Mouse (Mus musculus): ENCODE data around the gene Cul4a. TPM values are rescaled to one million over a fixed set of nuclear protein-coding genes. Genes with fewer than 3 reads are reported as not detected.

Cul4a gene
- total RNA-seq, 2 experiments from 2014 or later, result 108 to 166 TPM

DNA sequence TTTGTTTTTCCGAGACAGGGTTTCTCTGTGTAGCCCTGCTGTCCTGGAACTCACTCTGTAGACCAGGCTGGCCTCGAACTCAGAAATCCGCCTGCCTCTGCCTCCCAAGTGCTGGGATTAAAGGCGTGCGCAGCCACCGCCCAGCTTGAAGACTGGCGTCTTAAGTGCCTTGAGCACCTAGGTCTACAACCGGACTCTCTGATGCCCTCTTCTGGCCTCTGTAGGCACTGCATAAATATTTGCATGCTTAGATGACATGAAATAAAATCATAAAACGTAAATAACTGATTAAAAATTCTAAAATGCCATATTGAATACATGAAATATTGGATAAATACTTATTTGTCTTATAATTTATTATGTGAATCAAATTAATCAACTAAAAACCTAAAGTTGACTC, 26.8 kb downstream of the Cul4a start:
- peak; percentile 44 to 73 for DNase-seq

- DNase-seq, result no peak
These were observed 34.3 kb downstream of the Cul4a start for GRCm38 (mm10) chr8:13139641-13140182.

DNA sequence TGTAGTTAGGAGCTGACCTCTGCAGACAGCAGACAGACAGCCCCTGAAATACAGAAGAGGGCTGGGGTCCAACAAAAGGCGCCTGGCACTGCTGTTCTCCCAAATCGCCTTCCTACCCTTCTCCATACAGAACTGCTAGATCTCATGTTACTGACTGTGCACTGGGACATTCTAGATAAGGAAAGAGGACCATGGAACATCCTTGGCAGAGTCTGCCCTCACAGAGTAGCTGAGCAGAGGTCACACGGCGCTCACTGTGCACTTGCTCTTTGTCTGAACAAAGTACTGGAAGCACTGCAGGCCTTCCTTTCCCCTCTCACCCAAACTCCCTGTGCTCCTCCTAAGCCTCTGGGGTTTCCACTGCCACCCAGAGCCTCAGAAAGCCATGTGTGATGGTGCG, 36.3 kb downstream of the Cul4a start:
- no peak for DNase-seq

DNA sequence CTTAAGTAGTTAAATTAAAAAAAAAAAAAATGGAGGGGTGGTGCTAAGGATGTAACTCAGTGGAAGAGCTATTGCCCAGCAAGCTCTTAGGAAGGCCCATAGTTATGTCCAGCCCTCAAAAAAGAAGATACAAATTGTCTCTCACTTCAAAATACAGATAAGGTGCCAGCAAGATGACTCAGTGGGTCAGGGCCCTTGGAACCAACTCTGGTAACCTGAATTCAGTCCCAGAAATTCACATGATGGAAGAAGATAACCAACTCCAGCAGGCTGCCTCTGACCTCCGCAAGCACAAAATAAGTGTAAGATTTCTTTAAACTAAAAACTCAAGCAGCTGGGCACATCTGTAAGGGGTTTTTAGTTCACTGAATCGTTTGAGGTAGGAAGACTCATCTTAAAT, 43.1 kb downstream of the Cul4a start:
- DNase-seq, result peak; percentile 62 to 64

GRCm38 (mm10) chr8:13149287-13149686, 43.9 kb downstream of the Cul4a start:
- DNase-seq, result no peak

DNA sequence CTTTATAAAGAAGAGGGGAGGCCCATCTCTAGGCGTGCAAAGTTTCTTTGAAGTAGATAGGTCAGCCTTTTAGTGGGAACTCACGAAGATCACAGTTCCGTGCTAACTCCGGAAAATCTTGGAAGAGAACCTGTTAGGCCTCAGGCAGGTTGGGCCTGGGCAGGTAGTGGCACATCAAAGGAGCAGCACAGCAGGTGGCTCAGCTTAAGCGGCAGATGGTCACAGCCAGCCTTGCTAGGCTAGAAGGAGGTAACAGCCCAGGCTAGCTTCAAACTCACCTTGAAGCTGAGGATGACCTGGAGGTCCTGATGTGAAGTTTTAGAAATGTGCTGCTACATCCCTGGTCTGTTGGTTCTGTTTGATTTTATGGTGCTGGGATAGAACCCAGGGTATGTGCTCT, 44.4 kb downstream of the Cul4a start:
- no peak for DNase-seq

DNA sequence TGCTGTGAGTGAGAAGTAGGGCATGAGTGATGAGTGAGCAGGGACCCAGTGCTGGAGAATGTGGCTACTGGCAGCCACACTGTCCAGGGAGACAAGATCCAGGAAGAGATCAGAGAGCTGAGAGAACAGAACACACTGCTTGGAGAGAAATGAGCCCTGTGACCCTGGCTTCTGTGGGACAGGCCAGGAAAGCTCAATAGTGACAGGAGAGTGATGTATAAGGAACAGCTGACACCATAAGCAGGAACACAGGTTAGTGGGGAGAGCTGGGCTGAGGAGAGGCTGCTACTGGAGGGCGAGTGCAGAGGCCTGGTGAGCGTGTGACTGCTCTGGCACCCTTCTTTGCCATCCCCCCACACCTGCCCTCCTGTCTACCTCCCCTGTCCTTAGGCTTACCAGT, 45.5 kb downstream of the Cul4a start:
- no peak for DNase-seq

DNA sequence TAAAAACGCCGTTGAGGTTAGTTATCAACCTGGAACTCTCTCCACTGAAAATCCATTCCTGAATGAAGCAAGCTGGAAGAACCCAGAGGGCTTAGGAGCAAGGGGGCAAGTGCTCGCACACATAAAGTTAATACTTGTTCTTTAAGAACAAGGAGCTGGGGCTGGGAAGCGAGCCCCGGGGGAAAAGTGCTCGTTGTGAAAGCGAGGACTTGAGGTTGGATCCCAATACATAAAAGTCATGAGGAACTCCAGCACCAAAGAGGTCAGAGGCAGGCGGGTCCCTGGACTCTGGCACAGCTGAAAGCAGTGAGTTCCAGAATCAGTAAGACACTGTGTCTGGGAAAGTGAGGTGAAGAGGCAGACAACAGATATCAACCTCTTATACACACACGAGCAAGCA, 48.7 kb downstream of the Cul4a start:
- peak in 1 of 2 experiments; percentile 50 for DNase-seq

GRCm38 (mm10) chr8:13155358-13155757, 49.9 kb downstream of the Cul4a start:
- DNase-seq, result no peak

DNA sequence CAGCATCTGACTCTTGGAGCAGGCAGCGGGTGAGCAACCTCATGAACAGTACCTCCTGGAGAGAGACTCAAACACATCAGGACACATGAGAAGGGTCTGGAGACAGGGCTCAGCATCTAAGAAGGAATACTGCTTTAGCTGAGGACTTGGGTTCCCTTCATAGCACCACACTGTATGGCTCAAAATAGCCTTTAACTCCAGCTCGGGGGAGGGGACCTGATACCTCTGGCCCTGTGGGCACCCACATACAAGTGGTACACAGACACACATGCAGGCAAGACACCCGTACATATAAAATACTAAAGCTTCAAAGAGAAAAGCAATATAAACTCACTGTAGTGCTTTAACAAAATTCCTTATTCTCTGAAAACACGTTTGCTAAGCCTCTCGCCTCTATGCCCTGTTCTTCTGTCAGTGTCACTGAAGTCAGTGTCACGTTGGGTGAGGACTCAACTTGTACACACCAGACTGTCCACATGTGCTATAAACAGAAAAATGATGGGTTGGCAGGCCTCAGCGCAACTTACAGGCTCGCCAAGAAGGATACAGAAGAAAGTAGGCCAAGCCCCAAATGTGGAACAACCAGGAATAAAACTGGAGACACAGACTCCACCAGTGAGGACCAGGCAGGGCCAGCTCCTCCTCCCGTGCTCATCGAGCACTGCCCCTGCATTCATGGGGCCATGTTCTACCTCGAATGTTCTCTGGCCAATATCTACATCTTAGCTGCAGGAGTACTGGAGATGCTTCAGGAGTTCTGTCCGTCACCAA, 51.1 kb downstream of the Cul4a start:
- no peak for DNase-seq

DNA sequence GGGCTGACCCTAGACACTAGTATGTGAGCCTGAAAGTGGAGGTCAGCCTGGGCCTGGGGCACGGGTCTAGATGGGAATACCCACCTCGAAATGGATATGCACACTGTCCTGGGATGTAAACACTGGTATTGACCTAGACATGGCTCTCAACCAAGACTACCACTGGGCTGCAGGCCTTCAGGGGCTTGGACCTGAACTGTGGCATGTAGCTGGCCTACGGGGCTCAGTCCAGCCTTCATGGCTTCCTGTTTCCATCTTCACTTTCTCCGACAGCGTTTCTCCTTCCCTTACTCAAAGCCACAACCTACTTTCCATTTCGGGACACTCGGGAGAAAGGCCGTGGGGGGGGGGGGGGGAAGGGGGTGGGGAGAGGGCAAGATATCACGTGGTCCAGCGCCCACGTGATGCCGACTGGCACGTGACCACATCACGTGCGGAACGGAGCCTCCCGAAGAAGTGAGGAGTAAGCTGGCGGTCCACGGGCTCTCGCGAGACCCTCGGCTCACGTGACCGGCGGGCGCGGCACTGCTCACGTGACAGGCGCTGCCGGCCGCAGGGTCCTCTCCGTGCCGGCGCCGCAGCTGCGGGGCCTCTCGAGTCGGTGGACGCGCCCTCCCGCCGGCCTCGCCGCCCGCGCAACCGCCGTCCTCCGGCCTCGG, 53.4 kb downstream of the Cul4a start, which contains the start of gene Lamp1:
Gene Lamp1, plus strand, starts transcription at position 444 of the 659 bp plus-strand sequence.
- peak; percentile 99 to 100 for DNase-seq

GRCm38 (mm10) chr8:13159377-13159881, 54.0 kb downstream of the Cul4a start:
- DNase-seq, result peak; percentile 35 to 36

DNA sequence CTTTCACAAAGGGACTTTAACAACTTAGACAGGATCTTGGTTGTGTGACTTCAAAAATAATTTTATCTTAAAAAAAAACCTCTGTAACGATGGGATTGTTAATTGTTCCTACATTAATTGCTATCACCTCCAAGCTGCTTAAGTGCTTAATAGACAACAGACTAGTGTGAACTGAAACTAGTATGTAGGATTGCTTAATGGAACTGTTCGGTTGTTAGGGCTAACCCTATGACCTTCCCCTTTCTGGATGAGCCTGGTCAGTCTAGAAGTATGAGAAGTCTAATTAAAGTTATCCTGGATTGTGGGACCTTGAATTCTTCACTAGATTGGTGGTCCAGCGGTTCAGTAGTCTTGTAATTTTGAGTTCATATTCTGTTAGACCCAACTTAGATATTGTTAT, 55.3 kb downstream of the Cul4a start:
- no peak for DNase-seq

DNA sequence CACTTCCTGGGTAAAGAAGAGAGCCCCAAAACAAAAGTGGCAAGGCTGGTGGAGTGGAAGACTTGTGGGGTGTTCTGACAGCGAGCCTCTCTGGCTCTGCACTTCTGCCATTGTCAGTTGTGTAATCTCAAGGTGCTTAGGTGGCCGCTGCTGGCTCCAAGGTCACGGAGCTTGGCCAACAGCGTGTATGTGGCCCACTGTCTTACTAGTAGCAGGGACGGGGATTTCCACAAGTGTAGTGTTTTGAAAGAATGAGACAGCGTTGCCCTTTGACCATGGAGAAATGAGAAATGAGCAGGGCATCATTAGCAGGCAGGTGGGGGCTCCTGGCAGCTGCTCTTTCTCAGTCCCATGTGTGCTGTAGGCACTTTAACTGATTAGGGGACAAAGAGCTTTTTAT, 56.7 kb downstream of the Cul4a start:
- peak; percentile 39 to 58 for DNase-seq

DNA sequence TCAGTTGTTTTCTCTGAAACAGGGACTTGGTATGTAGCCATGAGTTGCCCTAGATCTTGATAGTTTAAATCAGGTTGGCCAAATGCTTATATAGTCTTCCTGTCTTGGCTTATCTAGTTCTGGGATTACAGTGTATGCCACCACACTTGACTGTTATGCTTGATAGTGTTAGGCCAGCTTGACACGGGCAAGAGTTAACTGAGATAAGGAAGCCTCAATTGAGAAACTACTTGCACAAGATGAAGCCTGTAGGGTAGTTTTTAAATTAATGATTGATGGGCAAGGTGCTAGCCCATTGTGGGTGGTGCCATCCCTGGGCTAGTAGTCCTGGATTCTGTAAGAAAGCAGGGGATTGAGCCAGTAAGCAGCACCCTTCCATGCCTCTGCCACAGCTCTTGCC, 58.1 kb downstream of the Cul4a start:
- no peak for DNase-seq

DNA sequence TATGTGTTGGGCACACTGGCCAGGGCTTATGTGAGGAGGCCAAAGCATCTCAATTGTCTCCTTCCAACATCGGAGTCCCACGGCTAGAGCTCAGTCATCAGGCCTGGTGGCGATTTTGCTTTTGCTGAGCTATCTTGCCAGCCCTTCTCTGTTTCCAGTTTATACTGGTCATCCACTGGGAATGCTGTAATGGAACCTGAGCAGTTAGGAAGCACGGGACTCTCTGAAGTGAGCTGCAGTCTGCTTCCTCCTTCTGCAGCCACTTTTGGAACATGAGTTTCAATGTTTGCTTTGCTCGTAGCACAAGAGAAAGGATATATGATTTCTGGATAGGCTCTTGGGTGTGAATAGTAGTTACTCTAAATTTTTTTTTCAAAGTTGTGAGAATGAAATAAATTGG, 58.9 kb downstream of the Cul4a start:
- no peak for DNase-seq

GRCm38 (mm10) chr8:13170510-13170909, 65.1 kb downstream of the Cul4a start:
- no peak for DNase-seq

- no peak for DNase-seq
These were observed 68.9 kb downstream of the Cul4a start for GRCm38 (mm10) chr8:13174305-13174704.

GRCm38 (mm10) chr8:13174811-13175210, 69.4 kb downstream of the Cul4a start:
- DNase-seq, result no peak

- no peak for DNase-seq
These were observed 70.2 kb downstream of the Cul4a start for GRCm38 (mm10) chr8:13175650-13176049.

- no peak for DNase-seq
These were observed 71.9 kb downstream of the Cul4a start for GRCm38 (mm10) chr8:13177173-13177852.

- no peak for DNase-seq
These were observed 72.7 kb downstream of the Cul4a start for GRCm38 (mm10) chr8:13178137-13178536.

GRCm38 (mm10) chr8:13179482-13179881, 74.1 kb downstream of the Cul4a start:
- no peak for DNase-seq

Measured in adrenal gland, postnatal 36 days (tissue).